Mouse (Mus musculus): ENCODE measurements around the gene Fkbp14.

Gene Fkbp14

DNA sequence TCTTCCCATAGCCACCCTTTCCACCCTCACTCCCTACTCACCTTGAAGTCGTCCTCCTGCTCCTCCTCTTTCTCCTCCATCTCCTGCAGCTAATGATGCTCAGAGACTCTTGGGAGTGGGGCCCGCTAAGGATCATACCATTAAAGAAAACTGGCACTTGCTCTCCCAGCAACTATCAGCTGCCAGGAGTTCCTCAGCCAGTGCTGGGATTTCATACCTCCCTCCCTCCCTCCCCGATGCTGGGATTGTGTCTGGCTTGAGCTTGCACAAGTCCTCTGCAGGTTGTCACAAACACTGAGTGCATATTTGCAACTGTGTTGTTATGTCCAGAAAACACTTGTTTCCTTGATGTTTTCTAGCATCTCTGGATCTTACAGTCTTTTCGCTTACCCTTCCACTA is at the start of gene Fkbp14:
Gene Fkbp14, minus strand, starts transcription at position 101 of the 400 bp plus-strand sequence.
- no peak for DNase-seq

DNA sequence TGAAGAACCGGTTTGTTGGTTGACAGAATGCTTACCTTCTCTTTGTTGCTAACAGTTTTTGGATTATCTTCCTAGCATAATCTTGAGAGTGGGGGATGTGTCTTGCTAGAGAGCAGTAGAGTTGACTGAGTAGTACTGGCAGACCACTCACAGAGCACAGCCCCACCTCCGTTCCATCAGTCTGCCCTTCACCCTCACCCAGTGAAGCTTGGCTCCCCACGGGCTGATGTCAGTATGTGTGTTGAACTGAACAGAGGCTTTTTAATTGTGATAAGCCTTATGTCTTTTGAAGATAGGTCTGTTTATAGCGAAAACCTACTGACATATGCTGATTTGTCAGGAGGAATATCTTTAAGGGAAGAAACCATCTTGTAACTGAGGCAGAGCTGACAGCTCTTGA is 46.1 kb upstream of the Fkbp14 start:
- no peak for DNase-seq

DNA sequence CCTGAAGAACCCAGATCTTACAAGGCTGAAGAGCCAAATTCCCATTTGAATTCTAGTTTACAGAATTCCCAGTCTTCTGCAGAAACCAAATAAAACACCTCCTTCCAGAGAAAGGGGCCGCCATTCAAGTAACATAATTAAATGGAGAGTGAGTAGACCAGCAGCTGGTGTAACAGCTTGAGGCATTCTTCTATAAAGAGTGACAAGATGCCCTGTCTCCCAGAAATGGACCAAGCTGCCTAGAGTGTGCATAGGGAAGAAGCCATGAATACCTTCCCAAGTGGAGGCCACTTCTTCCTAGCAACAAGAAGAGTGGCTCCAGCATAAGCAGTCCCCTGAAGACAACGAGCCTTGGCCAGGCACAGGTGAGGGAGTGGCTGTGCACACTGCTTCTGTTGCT is 44.8 kb upstream of the Fkbp14 start:
- DNase-seq, result no peak

DNA sequence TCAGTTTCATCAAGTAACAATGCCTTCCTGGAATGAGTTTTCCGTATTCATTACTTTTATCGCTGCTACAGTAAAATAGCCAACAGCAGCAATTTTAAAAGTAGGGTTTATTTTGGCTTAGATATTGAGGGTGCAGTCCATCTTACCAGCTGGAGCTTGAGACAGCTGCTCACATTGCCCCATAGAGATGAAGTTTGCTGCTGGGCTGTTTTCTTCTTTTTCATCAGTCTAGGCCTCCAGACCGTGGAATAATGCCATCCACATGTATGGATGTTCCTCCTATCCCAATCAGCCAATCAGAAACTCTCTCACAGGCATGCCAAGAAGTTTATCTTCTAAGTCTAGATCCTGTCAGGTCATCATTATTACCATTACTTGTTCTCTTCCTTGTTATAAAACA is 42.8 kb upstream of the Fkbp14 start:
- DNase-seq, result no peak

GRCm38 (mm10) chr6:54631462-54631861 is 34.4 kb upstream of the Fkbp14 start:
- DNase-seq, result peak; percentile 26

DNA sequence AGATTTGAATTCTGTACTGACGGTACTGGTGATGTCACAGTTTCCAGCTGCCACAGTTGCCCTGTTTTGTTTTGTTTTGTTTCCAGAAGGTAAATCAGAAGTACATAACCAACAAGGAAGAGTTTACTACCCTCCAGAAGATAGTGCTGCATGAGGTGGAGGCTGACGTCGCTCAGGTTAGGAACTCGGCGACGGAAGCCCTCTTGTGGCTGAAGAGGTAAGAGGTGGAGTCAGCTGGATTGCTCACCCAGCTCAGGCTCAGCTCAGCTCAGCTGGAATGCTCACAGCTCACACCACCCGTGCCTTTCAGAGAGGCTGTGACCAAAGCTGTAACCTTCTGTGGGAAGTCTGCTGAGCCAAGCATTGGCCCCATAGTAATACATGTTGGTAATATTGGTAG is 32.6 kb upstream of the Fkbp14 start:
- DNase-seq, result peak; percentile 28

- no peak for DNase-seq
Observed at GRCm38 (mm10) chr6:54628381-54628780, 31.3 kb upstream of the Fkbp14 start.

- no peak for DNase-seq
Observed at GRCm38 (mm10) chr6:54620357-54620756, 23.2 kb upstream of the Fkbp14 start.

GRCm38 (mm10) chr6:54619530-54619929 is 22.4 kb upstream of the Fkbp14 start:
- no peak for DNase-seq

DNA sequence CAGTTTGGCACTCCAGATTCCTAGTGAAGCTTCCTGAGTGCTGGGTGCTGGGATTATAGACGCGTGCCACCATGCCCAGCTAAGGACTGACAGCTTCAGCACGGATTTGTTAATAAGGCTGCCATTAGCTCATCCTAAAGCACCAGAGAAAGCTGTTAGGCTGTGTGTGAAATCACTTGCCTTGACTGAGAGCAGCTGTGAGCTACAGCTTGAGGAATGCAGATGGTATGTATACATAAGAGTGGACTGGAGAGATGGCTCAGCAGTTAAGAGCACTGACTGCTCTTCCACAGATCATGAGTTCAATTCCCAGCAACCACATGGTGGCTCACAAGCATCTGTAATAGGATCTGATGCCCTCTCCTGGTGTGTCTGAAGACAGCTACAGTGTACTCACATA is 20.3 kb upstream of the Fkbp14 start:
- DNase-seq, result no peak

DNA sequence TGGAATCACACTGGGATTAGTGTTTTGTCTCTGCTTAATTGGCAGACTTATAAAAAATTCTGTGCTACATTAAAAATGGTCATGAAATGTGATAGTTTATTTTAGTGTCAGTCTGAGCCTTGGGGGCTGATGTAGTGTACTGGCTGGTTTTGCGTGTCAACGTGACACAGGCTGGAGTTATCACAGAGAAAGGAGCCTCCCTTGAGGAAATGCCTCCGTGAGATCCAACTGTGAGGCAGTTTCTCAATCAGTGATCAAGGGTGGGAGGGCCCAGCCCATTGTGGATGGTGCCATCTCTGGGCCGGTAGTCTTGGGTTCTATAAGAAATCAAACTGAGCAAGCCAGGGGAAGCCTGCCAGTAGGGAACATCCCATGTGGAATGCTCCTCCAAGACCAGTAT is 9.1 kb upstream of the Fkbp14 start:
- no peak for DNase-seq

DNA sequence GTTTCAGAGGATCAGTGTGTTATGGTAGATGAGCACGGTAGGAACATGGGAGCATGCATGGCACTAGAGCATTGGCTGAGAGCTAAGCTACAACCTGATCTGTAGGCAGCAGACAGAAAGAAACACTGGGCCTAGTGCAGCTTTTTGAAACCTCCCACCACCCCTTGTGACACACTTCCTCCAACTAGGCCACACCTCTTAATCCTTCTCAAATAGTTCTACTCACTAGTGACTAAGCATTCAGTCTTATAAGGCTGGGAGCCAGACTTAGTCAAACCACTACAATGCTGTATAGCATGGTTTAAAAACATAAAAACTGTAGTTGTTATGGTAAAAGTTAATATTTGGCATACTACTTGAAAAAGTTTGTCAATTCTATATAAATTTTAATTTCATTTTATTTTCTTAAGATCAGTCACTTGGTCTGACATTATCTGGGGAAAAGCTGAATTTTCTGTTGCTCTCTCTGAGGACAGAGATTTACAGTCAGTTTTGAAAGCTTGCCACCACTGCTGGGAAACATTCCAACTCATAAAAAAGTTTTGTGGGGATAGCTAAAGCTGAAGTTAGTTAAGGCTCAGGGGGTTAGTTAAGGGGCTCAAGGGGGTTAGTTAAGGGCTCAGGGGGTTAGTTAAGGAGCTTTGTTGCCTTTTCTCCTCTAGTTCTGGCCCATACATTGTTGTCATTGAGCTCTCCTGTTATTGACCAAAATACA is 7.0 kb upstream of the Fkbp14 start:
- DNase-seq, result no peak

- DNase-seq, result no peak
Observed at GRCm38 (mm10) chr6:54602891-54603290, 5.8 kb upstream of the Fkbp14 start.

GRCm38 (mm10) chr6:54600681-54601347 is 3.7 kb upstream of the Fkbp14 start:
- no peak for DNase-seq

DNA sequence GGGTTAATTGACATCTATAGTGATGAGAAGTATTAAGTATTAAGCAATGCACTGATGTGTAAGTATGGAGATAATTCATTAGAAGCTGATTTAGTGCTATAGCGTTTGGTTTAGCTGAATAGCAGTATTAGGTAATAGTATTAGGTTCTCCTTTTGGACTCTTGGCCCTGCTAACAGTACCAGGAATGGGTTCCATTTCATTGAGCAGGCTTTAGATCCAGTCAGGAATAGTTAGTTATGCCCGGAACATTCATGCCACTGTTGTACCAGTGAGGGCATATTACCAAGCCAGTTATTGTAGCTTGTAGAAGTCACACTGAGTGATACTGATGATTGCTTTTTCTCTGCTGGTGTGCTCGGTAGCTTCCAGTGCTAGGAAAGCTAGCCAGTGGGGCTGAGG is 603 bp upstream of the Fkbp14 start:
- DNase-seq, result no peak

DNA sequence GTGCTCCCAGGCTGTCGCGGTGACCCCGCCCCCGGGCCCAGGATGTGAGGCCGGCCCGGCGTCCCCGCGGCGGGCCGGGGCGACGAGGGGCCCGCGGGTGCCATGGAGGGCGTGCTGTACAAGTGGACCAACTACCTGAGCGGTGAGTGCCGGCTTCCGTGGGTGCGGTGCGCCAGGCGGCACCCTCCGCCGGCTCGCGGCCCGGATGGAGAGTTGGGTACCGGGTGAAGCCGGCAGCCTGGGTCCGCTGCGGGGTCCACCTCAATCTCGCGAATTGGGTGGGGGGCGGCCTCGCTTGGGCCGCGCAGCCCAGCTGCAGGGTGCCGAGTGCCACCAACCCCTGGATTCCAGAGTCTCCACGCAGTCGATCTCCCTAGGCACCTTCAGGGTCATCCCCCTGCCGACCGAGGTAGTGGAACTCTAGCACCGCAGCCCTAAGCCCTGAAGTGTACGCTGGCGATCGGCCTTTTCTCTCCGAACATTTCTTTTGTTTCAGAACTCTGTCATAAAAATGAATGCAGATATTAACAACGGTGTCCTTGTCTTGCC is 1.7 kb downstream of the Fkbp14 start:
- no peak for DNase-seq

- peak; percentile 84 for DNase-seq
Observed at GRCm38 (mm10) chr6:54594469-54595329, 2.4 kb downstream of the Fkbp14 start, which contains the start of gene Plekha8. Plekha8 (plus strand) TSS chr6:54595111.

GRCm38 (mm10) chr6:54593766-54594468 is 3.2 kb downstream of the Fkbp14 start:
- DNase-seq, result no peak

GRCm38 (mm10) chr6:54592938-54593535 is 4.1 kb downstream of the Fkbp14 start:
- DNase-seq, result peak; percentile 77

- DNase-seq, result no peak
Observed at GRCm38 (mm10) chr6:54591778-54592177, 5.3 kb downstream of the Fkbp14 start.

- DNase-seq, result no peak
Observed at GRCm38 (mm10) chr6:54590691-54591090, 6.4 kb downstream of the Fkbp14 start.

GRCm38 (mm10) chr6:54588212-54588611 is 8.9 kb downstream of the Fkbp14 start:
- no peak for DNase-seq

Measured in thymus, postnatal 25 days (tissue).